Mouse (Mus musculus) natural killer cell, adult 2 months (primary cell): ENCODE results near the gene Chd3.
A peak's percentile ranks its signal among the peaks of the same experiment; 100 is the strongest.
"Not testable (repeated sequence)": the region's sequence is repeated elsewhere in the genome, so short reads cannot be mapped to it uniquely, and the experiment has no call there.

Source experiments
- DNase-seq, 2 experiments: peaks; one replicate each; pipeline ENCODE4 v3.0.0; 2022; ENCODE audit warnings: low spot score in 2 of 2

Gene Chd3

DNA sequence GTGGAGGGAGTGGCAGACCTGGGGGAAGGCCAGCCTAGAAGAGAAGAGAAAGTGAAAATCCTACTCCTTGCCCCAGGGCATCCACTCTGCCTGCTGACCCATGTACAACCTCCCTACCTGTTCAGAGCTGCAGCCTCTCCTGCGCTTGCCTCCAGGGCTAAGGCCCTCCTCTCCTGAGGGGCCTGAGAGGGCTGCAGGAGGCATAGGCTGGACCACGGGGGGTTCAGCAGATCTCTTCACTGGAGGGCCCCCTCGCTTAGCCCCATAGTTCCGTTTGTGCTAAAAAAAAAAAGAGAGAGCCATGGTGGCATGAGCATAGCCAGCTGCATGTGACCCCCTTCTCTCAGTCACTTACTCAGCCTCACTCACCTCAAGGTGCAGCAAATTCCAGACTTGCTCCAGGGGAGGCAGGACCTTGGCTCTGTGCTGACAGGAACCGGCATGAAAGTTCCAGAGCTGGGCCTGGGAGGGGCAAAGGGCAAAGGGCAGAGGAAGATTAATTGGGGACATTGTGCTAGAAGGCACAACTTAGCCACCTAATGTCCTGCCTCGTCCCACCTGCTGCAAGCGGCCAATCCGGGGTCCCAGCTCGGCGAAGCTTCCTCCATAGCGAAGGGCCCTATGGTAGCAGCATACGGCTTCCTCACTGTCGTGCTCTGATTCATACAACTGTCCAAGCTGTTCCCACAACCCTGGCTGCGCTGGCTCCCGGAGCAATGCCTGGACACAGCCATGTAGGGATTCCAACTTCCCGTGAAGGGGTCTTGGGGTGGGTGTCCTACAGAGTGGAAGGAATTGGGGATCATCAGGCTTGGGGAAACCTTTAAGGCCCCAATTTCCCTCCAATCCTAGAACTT, 37.9 kb upstream of the Chd3 start:
- DNase-seq: no peak

DNA sequence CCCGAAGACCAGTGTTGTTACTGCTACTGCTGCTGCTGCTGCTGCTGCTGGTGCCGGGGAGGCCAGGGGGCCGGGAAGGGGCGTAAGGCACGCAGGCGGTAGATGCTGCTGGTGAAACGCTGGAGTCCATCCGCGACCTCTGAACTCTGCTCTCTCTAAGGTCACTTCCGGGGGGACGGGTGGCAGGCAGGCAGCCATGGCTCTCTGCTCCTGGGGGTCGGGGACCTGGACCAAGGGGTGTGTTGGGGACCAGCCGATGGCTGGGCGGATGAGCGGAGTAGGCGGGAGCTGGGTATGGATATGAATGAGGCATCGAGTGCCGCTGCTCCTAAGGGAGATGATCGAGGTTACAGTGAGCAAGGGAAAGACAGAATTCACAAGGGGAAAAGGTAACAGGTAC, 37.1 kb upstream of the Chd3 start:
- no peak for DNase-seq

DNA sequence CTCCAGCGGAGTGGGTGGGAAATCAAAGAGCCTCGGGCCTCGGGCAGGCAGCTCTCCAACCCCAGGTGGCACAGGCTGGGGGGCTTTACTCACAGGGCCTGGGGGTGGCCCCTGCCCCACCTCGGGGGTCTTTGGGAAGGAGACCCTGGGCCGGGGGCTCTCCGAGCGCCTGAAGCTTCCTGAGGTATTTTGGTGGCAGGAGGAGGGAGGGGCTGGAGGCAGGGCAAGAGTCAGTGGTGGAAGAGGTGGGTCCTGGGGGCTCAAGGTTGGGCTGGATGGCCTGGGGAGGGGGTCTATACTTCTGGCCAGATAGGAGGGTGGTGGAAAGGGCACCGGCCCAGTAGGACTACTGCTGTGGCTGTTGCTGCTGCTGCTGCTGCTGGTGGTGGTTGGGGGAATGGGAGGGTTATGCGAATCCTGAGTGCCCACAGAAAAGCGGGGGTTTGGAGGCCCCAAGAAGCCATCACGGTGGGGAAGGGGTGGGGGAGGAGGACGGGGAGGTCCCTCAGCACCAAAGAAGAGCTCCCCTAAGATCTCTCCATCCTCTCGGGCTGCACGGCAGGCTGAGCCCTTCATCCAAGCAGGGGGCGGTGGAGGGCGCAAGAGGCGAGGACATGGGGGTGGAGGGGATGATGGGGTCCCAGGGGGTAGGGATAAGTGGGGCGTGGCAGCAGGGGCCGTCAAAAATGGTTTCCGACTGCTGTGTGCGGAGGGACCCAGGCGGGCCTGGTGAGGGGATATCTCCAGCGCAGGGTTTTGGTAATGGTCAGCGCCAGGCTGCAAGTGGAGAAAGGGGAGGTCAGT, 36.4 kb upstream of the Chd3 start:
- no peak for DNase-seq

DNA sequence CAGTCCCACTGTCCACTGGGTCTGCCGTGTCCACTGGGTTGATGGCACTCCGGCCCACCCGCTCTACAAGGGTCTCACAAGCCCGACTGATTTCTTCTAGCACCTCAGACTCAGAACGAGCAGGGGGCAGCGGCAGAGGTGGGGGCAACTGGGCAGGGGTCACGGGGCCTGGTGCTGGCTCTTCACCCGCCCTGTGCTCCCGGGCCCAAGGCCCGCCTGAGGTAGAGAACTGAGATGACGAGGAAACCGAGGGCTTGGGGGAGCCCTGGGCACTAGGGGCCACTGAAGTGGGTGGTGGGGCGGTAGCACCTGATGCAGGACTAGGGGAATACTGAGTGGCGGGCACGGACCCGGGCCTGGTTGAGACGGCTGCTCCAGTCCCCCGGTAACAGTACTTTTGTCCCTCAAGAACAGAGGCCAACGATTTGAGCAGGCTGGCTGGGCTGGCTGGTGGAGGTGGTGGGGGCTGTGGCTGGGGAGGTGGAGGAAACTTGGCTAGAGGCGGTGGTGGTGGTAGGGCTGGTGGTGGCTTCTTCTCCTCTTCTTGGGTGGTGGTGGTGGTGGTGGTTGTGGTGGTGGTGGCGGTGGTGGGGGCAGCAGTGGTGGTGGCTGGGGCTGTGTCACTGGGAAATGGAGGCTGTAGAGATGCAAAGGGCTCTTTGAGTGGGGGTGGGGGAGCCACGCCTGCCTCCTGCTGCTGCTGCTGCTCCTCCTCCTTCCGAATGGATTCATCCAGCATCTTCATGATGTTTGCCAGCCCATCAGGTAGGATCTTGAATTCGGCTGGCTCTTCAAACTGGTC, 35.6 kb upstream of the Chd3 start:
- DNase-seq: no peak

DNA sequence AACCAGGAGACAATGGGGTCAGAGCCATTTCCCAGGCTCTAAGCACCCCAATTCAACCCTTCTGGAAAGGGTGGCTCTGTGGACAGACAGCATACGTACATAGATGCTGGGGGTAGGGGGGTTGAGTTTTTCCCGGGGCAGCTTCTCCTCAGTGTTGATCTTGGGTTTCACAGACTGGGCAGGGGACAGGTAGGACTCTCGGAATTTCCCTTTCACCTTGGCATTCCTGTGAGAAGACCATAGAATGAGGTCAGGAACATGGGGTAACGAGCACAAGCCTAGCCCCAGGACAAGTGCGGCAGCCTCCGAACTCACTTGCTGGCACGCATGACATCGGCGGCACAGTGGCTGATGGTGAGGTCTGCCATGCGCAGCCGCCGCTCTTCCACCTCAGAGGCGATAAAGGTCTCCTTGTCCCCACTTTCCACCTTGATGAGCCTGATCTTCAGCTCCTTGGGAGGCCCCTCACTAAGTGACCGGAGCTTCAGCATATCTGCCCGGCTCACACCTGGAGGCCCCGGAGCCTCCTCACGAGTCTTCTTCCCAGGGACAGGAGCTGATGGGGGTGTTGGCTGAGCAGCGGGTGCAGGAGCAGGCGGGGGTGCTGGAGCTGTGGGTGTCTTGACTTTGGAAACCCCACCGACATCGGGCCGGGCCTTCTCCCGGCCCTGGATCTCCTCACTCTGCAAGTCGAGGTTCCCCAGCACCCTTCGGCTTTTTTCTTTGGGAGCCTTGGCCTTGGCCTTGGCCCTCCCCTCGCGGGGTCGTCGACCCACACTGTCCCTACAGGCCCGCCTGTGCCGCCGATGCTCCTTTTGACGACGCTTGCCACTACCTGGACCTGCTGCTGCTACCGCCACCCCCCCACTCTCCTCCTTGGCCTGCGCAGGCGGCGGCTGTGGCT, 34.7 kb upstream of the Chd3 start:
- no peak for DNase-seq

DNA sequence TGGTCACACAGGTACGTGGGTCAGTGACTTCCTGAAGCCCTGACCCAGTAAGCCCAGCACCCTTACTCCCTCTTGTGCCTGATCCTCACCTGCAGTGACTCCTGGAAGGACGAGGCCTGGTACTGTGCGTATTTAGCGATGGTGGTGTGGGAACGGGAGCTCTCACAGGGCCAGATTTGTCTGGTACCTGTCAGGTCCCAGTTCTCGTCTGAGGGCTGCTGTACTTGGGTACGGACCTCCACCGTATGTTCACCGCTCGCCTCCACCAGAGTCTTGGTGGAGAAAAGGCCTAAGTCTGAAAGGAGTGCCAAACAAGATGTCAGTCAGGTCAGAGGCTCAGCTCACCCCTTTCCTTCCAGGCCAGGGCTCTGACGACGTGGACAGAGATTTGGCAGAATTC, 32.8 kb upstream of the Chd3 start:
- DNase-seq: no peak

DNA sequence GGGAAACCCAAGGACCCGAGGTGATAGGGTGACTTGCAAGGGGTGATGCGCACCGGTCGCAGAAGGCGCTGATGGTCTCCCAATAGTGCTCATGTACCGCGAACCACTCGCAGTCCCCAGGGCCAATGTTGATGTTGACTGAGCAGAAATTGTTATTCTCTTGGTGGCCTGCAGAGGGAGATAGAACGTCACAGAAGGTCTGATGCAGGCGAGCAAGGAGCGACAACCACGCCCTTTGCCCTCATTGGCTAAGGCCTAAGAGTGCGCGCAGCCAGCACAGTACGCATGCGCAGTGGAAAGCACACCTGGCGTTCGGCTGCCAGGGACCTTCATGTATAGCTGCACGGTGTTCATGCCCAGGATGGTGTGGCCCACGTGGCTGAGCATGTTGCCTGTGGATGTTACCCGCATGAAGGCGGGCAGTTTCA, 32.0 kb upstream of the Chd3 start:
- DNase-seq: peak; percentile 82 to 88

DNA sequence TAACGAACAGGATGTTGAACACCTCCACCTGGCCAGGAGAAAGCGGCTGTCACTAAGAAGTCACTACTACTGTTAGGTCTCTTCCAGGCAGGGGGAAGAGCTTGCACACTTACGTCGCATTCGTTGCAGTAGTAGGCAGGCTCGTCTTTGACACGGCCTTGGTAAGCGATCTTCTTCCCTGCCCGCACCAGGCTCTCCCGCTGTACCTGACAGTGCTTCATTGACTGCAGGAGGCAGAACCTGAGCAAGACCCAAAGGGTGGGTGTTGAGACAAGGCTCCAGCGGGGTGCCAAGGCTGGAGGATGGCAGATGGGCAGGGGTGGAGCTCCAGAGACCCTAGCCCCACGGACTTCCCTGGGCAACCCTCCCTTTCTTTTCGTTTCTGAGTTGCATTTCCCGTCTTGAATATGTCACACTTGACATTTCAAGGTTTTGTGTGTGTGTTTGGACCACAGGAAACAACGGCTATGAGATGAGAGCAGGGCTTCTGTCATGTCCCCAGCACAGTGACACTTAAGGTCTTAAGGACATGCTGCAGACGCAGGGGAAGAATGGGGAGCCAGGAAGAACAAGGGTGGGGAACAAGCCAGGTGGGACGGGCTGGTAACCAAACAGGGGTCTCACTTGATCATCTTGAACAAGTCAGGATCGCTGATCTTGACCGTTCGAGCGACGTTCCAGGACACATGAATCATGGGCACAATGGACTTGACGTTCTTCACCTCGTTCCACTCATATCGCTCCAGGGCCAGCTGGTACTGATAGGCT, 31.1 kb upstream of the Chd3 start:
- no peak for DNase-seq

DNA sequence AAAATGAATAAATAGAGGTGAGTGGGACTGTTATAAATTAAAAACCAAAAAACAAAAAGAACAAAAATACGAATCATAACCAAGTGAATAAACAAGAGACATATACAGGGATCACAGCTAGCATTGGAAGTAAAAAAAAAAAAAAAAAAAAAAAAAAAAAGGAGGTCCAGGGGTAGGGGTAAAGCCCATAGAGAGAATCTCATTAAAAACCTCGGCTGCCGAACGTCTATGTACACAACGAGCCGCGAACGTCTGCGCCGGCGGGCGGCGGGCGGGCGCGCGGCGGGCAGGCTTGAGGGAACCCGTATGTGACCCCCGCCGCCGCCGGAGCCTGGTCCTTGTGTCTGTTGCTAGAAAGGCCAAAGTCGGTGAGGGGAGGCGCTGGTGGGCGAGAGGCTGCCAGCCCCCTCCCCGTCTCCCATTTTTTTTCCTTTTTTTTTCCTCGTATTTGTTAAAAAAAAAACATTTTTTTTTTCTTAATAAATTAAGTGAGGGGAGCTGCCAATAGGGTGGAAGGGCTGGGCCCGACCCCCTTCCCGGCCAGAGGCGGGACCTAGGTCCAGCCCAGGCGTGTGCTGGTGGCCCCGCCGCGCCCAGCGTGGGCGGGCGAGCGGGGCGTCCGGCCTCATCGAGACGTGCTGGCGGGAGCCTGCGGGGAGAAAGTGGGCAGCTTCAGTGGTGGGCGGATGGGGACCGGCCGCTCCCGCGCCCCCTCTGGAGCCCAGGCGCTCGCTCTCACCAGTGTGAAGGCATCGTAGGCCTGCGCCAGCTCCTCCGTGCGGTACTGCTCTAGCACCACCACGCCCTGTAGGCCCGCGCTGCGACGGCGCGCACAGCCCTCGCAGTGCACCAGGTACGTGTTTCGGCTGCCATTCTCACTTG, 30.2 kb upstream of the Chd3 start:
- DNase-seq: no peak

DNA sequence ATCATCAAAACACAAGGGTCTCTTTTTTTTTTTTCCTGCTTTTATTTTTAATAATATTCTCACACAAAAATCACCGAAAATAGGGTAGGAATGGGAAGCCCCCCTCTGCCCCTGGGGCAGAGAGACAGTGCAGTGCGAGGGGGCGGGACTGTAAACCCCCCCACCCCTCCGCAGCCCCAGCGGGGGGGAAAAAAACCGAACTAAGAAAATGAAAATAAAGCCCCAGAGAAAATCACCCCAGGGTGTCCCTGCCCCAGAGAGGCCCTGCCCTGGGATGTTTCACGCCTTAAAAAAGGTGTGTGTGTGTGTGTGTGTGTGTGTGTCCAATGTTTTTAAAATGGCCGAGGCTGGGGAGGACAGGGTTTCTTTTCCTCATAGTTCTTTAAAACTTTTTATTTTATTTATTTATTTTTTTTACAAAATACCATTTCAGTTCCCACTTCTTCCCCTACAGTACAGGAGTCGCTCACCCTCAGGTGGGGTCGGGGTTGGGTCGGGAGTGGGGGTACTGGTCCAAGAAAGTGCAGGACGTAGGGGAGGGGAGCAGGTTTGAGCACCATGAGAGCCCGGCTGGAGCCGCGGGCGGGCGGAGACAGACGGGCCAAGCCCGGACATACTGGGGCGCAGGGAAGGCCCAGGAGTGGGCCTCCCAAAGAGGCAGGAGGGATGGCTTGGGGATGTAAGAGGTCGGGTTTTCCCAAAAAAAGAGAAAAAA, 29.4 kb upstream of the Chd3 start:
- DNase-seq: no peak

DNA sequence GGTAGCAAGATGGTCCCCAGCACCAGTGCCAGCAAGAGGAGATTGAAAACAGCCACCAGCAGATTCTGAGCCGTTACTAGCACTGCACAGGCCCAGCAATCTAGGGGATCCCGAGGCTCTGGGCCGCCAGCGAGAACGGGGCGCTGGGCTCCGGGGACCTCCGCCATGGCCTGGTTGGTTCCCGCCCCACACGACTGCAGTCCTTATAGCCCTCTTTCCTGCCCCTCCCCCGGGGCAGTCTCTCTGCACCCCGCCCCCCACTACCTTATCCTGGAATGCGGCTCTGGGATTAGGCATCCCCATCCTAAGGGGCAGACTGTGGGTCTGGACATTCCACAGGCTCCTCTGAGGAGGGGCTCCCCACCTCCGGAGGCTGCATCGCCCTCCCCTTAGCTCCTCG, 28.9 kb upstream of the Chd3 start, which contains the start of gene Tmem88:
Tmem88 (minus strand) TSS at position 176 of the 400 bp plus-strand sequence.
- DNase-seq: peak in 1 of 2 experiments; percentile 18

DNA sequence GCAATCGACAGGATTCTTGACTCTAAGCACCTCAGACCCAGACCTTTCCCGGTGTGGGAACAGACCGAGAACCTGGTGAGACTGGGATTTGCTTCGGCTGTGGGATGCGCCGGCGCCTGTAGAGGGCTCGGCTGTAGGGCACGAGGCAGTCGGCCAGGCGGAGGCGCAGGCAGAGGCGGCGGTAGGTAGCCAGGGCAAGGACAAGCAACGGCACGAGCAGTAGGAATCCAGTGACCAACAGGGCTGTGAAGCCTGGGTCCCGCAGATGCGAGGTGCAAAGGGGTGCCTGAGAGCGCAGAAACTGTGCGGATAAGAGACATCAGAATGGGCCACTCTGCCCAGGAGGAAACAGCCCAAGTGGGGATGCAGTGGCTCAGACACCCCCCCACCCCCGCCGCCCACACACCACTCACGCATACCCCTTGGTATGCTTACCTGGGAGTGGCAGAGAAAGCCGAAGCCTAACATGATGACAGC, 28.4 kb upstream of the Chd3 start:
- DNase-seq: no peak

DNA sequence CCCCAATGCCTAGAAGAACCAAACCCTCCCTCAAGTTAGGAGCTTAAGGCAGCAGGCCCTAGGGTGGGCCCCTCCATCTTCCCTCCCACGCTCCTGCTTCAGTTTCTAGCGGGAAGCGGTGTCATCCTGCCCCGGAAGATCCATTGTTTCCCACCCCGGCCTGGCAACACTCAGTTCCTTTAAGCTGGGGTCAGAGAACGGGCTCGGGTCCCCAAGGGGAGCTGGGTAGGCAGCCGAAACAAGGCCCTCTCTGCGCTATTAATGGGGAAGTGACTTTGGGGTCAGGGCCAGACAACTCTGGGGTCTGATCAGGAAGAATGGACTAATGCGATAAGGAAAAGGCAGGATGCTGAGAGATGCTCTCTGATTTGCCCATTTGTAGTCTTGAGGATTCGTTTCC, 27.6 kb upstream of the Chd3 start:
- DNase-seq: no peak

DNA sequence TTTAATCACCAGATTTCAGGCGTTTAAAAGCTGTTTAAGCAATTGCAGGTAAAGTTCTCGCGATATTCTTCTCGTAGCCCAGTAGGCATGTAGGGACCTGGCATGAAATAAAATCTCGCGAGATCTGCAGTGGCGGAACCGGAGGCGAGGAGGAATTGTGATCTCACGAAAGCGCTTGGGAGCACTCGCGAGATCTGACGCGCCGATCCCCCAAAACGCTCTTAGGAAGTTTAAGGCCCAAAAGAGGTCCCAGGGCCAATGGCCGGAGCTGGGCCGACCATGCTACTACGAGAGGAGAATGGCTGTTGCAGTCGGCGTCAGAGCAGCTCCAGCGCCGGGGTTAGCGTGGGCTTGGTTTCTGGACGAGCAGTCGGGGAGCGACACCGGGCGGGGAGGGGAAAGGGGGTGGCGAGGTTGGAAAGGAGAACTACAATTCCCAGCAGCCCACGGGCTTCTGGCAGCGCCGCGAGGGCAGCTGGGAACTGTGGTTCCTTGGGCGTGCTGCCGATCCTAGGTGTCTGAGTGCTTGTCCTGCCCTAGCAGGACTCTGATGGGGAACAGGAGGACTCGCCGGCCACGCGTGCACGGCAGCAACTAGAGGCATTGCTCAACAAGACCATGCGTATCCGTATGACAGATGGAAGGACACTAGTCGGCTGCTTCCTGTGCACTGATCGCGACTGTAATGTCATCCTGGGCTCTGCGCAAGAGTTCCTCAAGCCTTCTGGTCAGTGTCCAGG, 26.6 kb upstream of the Chd3 start:
- DNase-seq: peak; percentile 96

DNA sequence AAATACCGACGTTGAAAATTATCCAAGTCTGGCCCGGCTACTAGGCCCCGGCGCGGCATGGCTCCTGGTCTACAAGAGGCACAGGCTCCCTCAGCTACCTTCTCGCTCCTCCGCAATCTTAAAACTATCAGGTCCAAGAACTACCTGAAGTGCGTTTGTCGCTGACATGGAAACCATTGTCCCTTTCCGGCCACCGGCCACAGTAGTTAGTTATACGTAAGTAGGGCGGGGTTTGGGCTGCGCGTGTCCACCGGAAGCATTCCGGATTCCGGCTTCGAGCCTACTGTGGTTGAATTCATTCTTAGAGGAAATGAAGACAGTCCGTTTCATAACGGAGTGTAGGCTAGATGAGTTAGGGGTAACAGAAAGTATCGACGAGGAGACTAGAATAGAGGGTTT, 26.0 kb upstream of the Chd3 start, which contains the start of the genes Naa38 and Cyb5d1:
Naa38 (plus strand) TSS at position 253 of the 399 bp plus-strand sequence.
Cyb5d1 (minus strand) TSS at position 397 of the 399 bp plus-strand sequence.
- DNase-seq: peak; percentile 91 to 93

DNA sequence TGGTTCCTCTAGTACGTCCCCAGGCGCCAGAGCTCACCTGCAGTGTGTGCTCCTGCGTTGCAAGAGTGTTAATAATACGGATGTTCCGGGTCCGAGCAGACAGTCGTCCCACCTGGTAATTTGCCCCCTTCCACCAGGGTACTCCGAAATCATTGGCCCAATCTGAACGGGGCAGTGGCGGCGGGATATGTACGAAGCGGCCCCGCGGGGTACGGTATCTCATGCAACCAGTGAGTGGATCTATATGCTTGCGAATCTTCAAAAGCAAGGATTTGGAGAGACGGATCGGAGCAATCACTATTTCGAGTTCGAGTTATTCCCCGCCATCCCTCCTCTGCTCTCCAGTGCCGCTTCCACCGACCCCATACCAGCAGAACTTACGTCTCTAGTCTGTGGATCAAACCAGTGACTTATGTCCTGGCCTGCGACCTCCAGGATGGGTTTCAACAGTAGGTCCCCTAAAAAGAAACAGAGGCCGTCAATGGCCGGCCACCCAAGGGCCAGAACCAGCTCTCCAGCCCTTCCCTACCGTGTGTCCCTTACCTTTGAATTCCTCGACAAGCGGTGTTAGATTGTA, 25.5 kb upstream of the Chd3 start:
- DNase-seq: not testable (repeated sequence)

DNA sequence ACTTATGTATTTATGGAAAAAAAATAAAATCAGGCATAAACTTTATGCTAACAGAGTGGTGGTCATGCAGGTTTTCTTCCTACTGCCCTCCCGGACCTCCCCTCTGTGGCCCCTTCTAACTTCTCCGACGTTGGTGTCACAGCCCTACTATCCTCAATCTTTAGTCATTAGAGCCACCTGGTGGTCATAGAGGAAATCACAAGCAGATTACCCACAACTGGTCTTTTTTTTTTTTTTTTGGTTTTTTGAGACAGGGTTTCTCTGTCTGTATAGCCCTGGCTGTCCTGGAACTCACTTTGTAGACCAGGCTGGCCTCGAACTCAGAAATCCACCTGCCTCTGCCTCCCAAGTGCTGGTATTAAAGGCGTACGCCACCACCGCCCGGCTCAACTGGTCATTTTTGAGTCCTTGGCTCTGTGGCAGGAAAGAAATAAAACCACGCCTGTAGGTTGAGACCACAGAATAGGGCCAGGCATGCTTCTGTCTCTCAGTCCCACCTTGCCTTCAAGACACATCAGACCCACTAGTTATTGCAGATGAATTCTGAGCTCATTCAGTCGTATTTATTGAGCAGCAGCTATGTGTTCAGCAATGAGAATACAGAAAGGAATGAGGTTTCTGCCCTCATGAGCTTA, 21.3 kb upstream of the Chd3 start:
- peak; percentile 68 to 74 for DNase-seq
